Mouse (Mus musculus) lung, postnatal 25 days (tissue): ENCODE measurements around the gene Mmp9.
A peak's percentile ranks its signal among the peaks of the same experiment; 100 is the strongest.

Experiments
- DNase-seq: peaks from one replicate; pipeline ENCODE4 v3.0.0; 2022; ENCODE audit warnings: low spot score

The Mmp9 gene

GRCm38 (mm10) chr2:164940140-164940830 lies at the start of gene Mmp9:
TSS of gene Mmp9 (plus strand) at chr2:164940780.
- DNase-seq = no peak

- DNase-seq = no peak
Measured at GRCm38 (mm10) chr2:164891056-164891834, 49.3 kb upstream of the Mmp9 start.

GRCm38 (mm10) chr2:164891908-164892695 lies 48.5 kb upstream of the Mmp9 start:
- DNase-seq = no peak

- no peak for DNase-seq
Measured at GRCm38 (mm10) chr2:164892696-164893216, 47.8 kb upstream of the Mmp9 start.

- DNase-seq = no peak
Measured at GRCm38 (mm10) chr2:164894048-164894447, 46.5 kb upstream of the Mmp9 start.

GRCm38 (mm10) chr2:164894644-164895043 lies 45.9 kb upstream of the Mmp9 start:
- DNase-seq = no peak

GRCm38 (mm10) chr2:164895885-164896284 lies 44.7 kb upstream of the Mmp9 start:
- no peak for DNase-seq

GRCm38 (mm10) chr2:164898008-164898407 lies 42.6 kb upstream of the Mmp9 start:
- no peak for DNase-seq

GRCm38 (mm10) chr2:164899034-164899433 lies 41.5 kb upstream of the Mmp9 start:
- no peak for DNase-seq

- no peak for DNase-seq
Measured at GRCm38 (mm10) chr2:164899723-164900459, 40.7 kb upstream of the Mmp9 start.

GRCm38 (mm10) chr2:164901380-164901779 lies 39.2 kb upstream of the Mmp9 start:
- DNase-seq = no peak

- DNase-seq = no peak
Measured at GRCm38 (mm10) chr2:164903496-164903895, 37.1 kb upstream of the Mmp9 start.

- DNase-seq = no peak
Measured at GRCm38 (mm10) chr2:164906071-164906470, 34.5 kb upstream of the Mmp9 start.

GRCm38 (mm10) chr2:164907511-164907910 lies 33.1 kb upstream of the Mmp9 start:
- DNase-seq = no peak

GRCm38 (mm10) chr2:164908011-164908410 lies 32.6 kb upstream of the Mmp9 start:
- no peak for DNase-seq

GRCm38 (mm10) chr2:164909100-164909499 lies 31.5 kb upstream of the Mmp9 start:
- DNase-seq = no peak

- DNase-seq = peak; percentile 64
Measured at GRCm38 (mm10) chr2:164909542-164909941, 31.0 kb upstream of the Mmp9 start.

GRCm38 (mm10) chr2:164910360-164911061 lies 30.1 kb upstream of the Mmp9 start:
- DNase-seq = no peak

- peak; percentile 92 for DNase-seq
Measured at GRCm38 (mm10) chr2:164911086-164912048, 29.2 kb upstream of the Mmp9 start, which contains the start of gene Zfp335. TSS of gene Zfp335 (minus strand) at chr2:164911757.

GRCm38 (mm10) chr2:164912151-164912550 lies 28.4 kb upstream of the Mmp9 start:
- no peak for DNase-seq
